In the genomic region with DNA sequence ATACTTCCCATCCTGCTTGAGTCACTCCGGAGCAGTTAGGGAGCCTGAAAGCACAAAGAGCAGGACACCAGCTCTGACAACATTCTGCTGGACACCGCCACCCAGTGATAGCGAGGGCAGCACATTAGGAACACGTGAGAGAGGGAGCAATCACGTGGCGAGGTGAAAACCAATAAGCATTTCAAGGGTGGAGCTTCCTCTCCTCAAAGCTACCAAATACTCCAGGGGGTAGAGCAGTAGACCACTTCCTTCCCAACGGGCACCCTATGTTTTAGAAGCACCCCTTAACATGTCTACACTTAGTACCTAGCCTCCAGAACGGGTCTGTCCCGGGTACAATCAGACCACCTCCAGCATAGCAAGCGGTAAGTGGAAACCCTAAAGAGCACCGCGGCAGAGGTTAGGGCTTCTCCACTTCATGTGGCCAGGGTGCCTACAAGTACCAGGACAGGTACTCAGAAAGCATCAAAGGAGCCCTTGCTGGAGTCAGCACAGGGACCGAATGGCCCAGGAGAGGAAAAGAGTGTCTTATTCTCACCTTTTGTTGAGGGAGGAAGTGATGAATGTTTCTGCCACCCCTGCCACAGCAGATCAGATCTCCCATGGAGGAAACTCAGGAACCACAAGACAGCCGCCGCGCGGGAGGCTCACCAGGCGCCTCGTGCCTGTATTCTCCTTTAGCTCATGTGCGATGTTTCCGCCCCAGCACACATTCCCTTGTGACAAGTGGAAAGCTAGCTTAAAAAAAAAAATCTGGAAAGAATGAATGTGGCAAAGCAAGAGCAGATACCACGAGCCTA, we compare ENCODE assay signal across 10 mouse cellular contexts. TPM values are rescaled to one million over a fixed set of nuclear protein-coding genes. Genes with fewer than 3 reads are reported as not detected.
DNase-seq lines count a peak whose midpoint lies in the region; ATAC-seq lines count a peak whose summit lies in the region.
"Had no signal": no experiment of that assay in that cellular context is flagged by ENCODE, and none has a peak within 500 bp of the region (broad histone marks: within the 10 kb centered on the region; RNA-seq: fewer than 3 reads in every experiment).

No protein-coding gene starts in this region.

- ATAC-seq in CD4-positive, CD25-positive, alpha-beta regulatory T cell, adult 4 months: peak; percentile 89
- peak; percentile 22; the same call in 1 of the 2 replicates for ATAC-seq in heart, embryonic 15.5 days (replicated peaks; ENCODE audit: insufficient number of reproducible peaks, insufficient read depth, low FRiP score, low read depth)
- ATAC-seq in megakaryocyte-erythroid progenitor cell, adult 5-6 weeks (replicated peaks; ENCODE audit: low FRiP score, low TSS enrichment, poor library complexity, severe bottlenecking): peak; percentile 85
- no peak for ATAC-seq in forebrain, embryonic 12.5 days (ENCODE audit: low FRiP score)
- ATAC-seq in forebrain, embryonic 11.5 days (replicated peaks; ENCODE audit: low FRiP score): no peak
- ATAC-seq: midbrain, embryonic 13.5 days had no signal

- no peaks in the 10 kb centered on the region for H3K27me3 ChIP-seq in heart, embryonic 15.5 days
- no peaks in the 10 kb centered on the region for H3K27me3 ChIP-seq in forebrain, embryonic 12.5 days
- H3K27me3 ChIP-seq in forebrain, embryonic 11.5 days (ENCODE audit: control insufficient read depth, insufficient read depth, low read length): no peaks in the 10 kb centered on the region
- H3K27me3 ChIP-seq: midbrain, embryonic 13.5 days had no signal

- peak; percentile 52 for DNase-seq in B cell, adult 2 months
- no peak for DNase-seq in embryo, embryonic 9.5 days (ENCODE audit: extremely low spot score)
- DNase-seq in gastrocnemius, postnatal 10 days: no peak
- DNase-seq in forebrain, embryonic 11.5 days (ENCODE audit: low spot score): no peak

- peak overlapping the region; percentile 37 for H3K4me2 ChIP-seq in heart, embryonic 15.5 days
- no peak overlapping the region for H3K4me2 ChIP-seq in forebrain, embryonic 12.5 days
- H3K4me2 ChIP-seq in forebrain, embryonic 11.5 days (ENCODE audit: low read depth, low read length, severe bottlenecking): no peak overlapping the region
- H3K4me2 ChIP-seq: midbrain, embryonic 13.5 days had no signal

- H3K9me3 ChIP-seq in heart, embryonic 15.5 days (replicated peaks): no peaks in the 10 kb centered on the region
- no peaks in the 10 kb centered on the region for H3K9me3 ChIP-seq in forebrain, embryonic 12.5 days
- no peaks in the 10 kb centered on the region for H3K9me3 ChIP-seq in forebrain, embryonic 11.5 days (ENCODE audit: control insufficient read depth, low read length)
- H3K9me3 ChIP-seq: midbrain, embryonic 13.5 days had no signal

- H3K36me3 ChIP-seq in heart, embryonic 15.5 days: no peaks in the 10 kb centered on the region
- no peaks in the 10 kb centered on the region for H3K36me3 ChIP-seq in forebrain, embryonic 12.5 days (replicated peaks)
- H3K36me3 ChIP-seq in forebrain, embryonic 11.5 days (ENCODE audit: control insufficient read depth, insufficient read depth, low read length): no peaks in the 10 kb centered on the region
- H3K36me3 ChIP-seq: midbrain, embryonic 13.5 days had no signal

- H3K4me1 ChIP-seq in heart, embryonic 15.5 days (replicated peaks): no peaks in the 10 kb centered on the region
- peaks cover 4% of the 10 kb centered on the region; the same call in 1 of the 2 replicates for H3K4me1 ChIP-seq in forebrain, embryonic 12.5 days
- no peaks in the 10 kb centered on the region for H3K4me1 ChIP-seq in forebrain, embryonic 11.5 days (replicated peaks; ENCODE audit: control insufficient read depth, insufficient read depth, low read length)

- H3K9ac ChIP-seq in heart, embryonic 15.5 days: no peak overlapping the region
- no peak overlapping the region for H3K9ac ChIP-seq in forebrain, embryonic 12.5 days
- H3K9ac ChIP-seq in forebrain, embryonic 11.5 days (ENCODE audit: low read length): no peak overlapping the region
- H3K9ac ChIP-seq: midbrain, embryonic 13.5 days had no signal

- H3K27ac ChIP-seq in heart, embryonic 15.5 days: no peak overlapping the region
- no peak overlapping the region for H3K27ac ChIP-seq in forebrain, embryonic 12.5 days
- no peak overlapping the region for H3K27ac ChIP-seq in forebrain, embryonic 11.5 days (ENCODE audit: low read depth, low read length)
- H3K27ac ChIP-seq: midbrain, embryonic 13.5 days; stomach, postnatal 0 days had no signal

- H3K4me3 ChIP-seq in heart, embryonic 15.5 days: no peak overlapping the region
- H3K4me3 ChIP-seq in forebrain, embryonic 12.5 days (replicated peaks): no peak overlapping the region
- H3K4me3 ChIP-seq in forebrain, embryonic 11.5 days (ENCODE audit: low read depth, low read length): no peak overlapping the region
- H3K4me3 ChIP-seq: midbrain, embryonic 13.5 days had no signal

- 49% methylated on average over 22 of the region's 22 CpGs for WGBS in heart, embryonic 15.5 days
- WGBS in forebrain, embryonic 12.5 days: 74% methylated on average over 22 of the region's 22 CpGs
- 79% methylated on average over 22 of the region's 22 CpGs for WGBS in forebrain, embryonic 11.5 days

RNA-seq across cellular contexts. Expression of gene Papolg, which starts 48.8 kb away (rescaled TPM):
- polyA plus RNA-seq in CD4-positive, CD25-positive, alpha-beta regulatory T cell, adult 4 months (2017; shearing (Covaris generic)): 10 to 100 TPM; 40.4 to 52.4 TPM
- 8.7 and 9.1 TPM in 2 replicates for polyA plus RNA-seq in heart, embryonic 15.5 days (2015; fragmentation: Nextera tagmentation; extraction: Ambion mirVana)
- 10.7 and 16.3 TPM in 2 replicates for total RNA-seq in megakaryocyte-erythroid progenitor cell, adult 5-6 weeks (2014; fragmentation: Nextera tagmentation)
- total RNA-seq in megakaryocyte-erythroid progenitor cell, adult 5-6 weeks (2017): 13.5 and 20.5 TPM in 2 replicates
- polyA plus RNA-seq in forebrain, embryonic 12.5 days (2016; fragmentation: Nextera tagmentation; extraction: Ambion mirVana): 28.7 and 30.5 TPM in 2 replicates
- 1 to 10 TPM; 4.3 to 6.2 TPM for total RNA-seq in gastrocnemius, postnatal 10 days (2021)
- 25.1 and 25.6 TPM in 2 replicates for polyA plus RNA-seq in forebrain, embryonic 11.5 days (2014; fragmentation: Nextera tagmentation; extraction: Ambion mirVana)

Comparison
In these comparisons a context has a peak if more than half of its experiments do, and no peak if none do; other contexts are left out.
1. DNase-seq: peak in B cell, adult 2 months (2 of 2); none in embryo, embryonic 9.5 days (single experiment), gastrocnemius, postnatal 10 days (single experiment) and forebrain, embryonic 11.5 days (single experiment).
2. ATAC-seq: peak in CD4-positive, CD25-positive, alpha-beta regulatory T cell, adult 4 months (single experiment), heart, embryonic 15.5 days (single experiment) and megakaryocyte-erythroid progenitor cell, adult 5-6 weeks (single experiment); none in forebrain, embryonic 12.5 days (single experiment) and forebrain, embryonic 11.5 days (single experiment).